Mouse (Mus musculus) midbrain, embryonic 13.5 days (tissue): ENCODE results near the gene Rgs16. TPM values are rescaled to one million over a fixed set of nuclear protein-coding genes. Genes with fewer than 3 reads are reported as not detected.
A peak's percentile ranks its signal among the peaks of the same experiment; 100 is the strongest.

Experiments used
- ATAC-seq: fragments of 200-750 bp; cut with Nextera tagmentation; 2 replicates; pipeline ENCODE4 v1.8.0; 2017; ENCODE audit warnings: mild to moderate bottlenecking, moderate TSS enrichment, moderate library complexity
- H3K27ac ChIP-seq: fragments of 300-500 bp; sonication (generic); 2 replicates; pipeline ENCODE4 v1.5.1; 2015; ENCODE audit warnings: inconsistent platforms, mild to moderate bottlenecking, moderate library complexity
- H3K27me3 ChIP-seq: fragments of 300-500 bp; sonication (generic); 2 replicates; pipeline ENCODE4 v1.6.1; 2015; ENCODE audit warnings: mild to moderate bottlenecking, inconsistent platforms
- H3K36me3 ChIP-seq: fragments of 300-500 bp; sonication (generic); 2 replicates; pipeline ENCODE4 v1.6.1; 2015; ENCODE audit warnings: mild to moderate bottlenecking, inconsistent platforms
- H3K4me1 ChIP-seq: fragments of 300-500 bp; sonication (generic); replicated peaks from 2 replicates; pipeline ENCODE4 v1.6.1; 2015; ENCODE audit warnings: inconsistent platforms
- H3K4me2 ChIP-seq: fragments of 300-500 bp; sonication (generic); replicated peaks from 2 replicates; pipeline ENCODE4 v1.6.1; 2015; ENCODE audit warnings: moderate library complexity, mild to moderate bottlenecking, inconsistent platforms
- H3K4me3 ChIP-seq: fragments of 300-500 bp; sonication (generic); replicated peaks from 2 replicates; pipeline ENCODE4 v1.5.1; 2015; ENCODE audit warnings: mild to moderate bottlenecking, inconsistent platforms
- H3K9ac ChIP-seq: fragments of 300-500 bp; sonication (generic); replicated peaks from 2 replicates; pipeline ENCODE4 v1.6.1; 2015; ENCODE audit warnings: mild to moderate bottlenecking, inconsistent platforms
- H3K9me3 ChIP-seq: fragments of 300-500 bp; sonication (generic); 2 replicates; pipeline ENCODE4 v1.6.1; 2016; ENCODE audit warnings: mild to moderate bottlenecking, inconsistent platforms
- WGBS: fragments of 180-500 bp; shearing (Covaris S2); methylation state at CpG from one replicate; pipeline ENCODE4 v1.1.7; 2015; 5-methylcytosine and 5-hydroxymethylcytosine counted together
- polyA plus RNA-seq: library from polyadenylated mRNA; unstranded; fragments of >200 nt; fragmentation: Nextera tagmentation; extraction: Ambion mirVana; gene quantifications from 2 replicates; pipeline ENCODE4 v1.2.1, GENCODE M21; 2015

The Rgs16 gene
- polyA plus RNA-seq, 1 experiment from 2014 or later = 34.6 TPM

DNA sequence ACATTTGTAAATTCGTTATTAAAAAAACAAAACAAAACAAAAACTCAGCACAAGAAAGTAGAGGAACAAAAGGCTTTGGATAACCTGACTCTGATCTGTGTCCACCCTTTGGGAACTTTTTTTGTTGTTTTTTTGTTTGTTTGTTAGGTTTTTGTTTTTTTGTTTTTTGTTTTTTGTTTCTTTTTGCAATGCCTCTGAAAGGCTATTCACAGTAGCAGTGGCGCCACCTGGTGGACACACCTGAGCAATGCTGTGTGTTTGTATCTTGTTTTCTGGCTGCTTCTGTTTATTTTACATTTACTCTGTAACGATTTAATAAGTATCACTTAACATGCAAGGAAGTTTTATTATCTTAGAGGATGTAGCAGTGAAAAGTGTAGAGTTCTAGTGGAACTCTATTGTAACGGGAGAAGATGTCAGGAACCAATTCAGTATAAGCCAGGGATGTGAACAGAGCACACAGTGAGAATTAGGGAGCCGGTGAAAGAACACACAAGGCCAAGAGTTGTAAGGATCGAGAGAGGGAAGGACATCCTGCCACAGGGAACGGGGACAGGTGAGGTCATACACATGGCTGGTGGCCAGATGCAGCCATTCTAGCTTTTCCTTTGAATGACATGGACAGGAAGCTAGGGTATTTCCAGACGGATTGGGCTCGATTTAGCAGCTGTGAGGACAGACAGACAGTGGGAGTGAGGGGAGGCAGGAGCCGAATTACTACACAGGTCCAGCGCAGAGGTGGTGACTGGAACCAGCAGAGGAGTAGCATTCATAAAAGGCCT, 2.4 kb downstream of the Rgs16 start:
- Histone ChIP-seq H3K27ac (no peak overlapping the region), H3K4me3 (peak overlapping the region; percentile 52), H3K9ac (peak overlapping the region; percentile 2), H3K36me3 (peaks cover 13% of the 10 kb centered on the region; the same call in 1 of the 2 replicates), H3K4me1 (peaks cover 70% of the 10 kb centered on the region), H3K27me3 (peaks cover 17% of the 10 kb centered on the region), H3K9me3 (no peaks in the 10 kb centered on the region), H3K4me2 (peak overlapping the region; percentile 78)
- ATAC-seq = no peak
- WGBS = 63% methylated on average over 11 of the region's 11 CpGs

DNA sequence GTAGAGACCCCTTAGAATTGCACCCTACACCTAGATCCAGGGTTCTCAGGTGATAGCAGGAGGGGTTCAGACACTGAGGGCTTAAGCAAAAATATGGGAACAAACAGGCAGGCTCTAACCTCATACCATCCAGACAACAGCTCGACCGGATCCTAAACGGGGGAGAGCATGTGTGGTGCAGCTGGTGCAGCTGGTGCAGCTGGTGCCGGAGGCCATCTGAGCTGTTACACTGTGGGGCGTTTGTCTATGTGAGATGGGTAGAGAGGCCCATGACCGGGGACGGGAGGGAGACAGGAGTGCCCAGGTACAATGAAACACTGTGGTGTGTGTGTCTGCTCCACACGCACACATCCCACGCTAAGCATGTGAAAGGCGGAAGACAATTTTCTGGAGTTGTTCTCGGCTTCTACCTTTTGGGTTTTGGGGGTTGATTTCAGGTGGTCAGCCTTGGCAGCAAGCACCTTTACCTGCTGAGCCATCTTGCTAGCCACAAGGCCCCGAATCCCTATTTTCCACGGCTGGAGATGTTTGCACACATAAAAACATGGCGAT, 6.0 kb downstream of the Rgs16 start:
- peak overlapping the region; percentile 33; the same call in 1 of the 2 replicates for H3K27ac ChIP-seq
- peaks cover 13% of the 10 kb centered on the region; the same call in 1 of the 2 replicates for H3K36me3 ChIP-seq
- no peak overlapping the region for H3K4me3 ChIP-seq
- 65% methylated on average over 14 of the region's 14 CpGs for WGBS
- peak overlapping the region; percentile 4; the same call in 1 of the 2 replicates for H3K9ac ChIP-seq
- peak; percentile 46; the same call in 1 of the 2 replicates for ATAC-seq
- H3K4me2 ChIP-seq = no peak overlapping the region
- no peaks in the 10 kb centered on the region for H3K27me3 ChIP-seq
- peaks cover 71% of the 10 kb centered on the region for H3K4me1 ChIP-seq
- no peaks in the 10 kb centered on the region for H3K9me3 ChIP-seq

DNA sequence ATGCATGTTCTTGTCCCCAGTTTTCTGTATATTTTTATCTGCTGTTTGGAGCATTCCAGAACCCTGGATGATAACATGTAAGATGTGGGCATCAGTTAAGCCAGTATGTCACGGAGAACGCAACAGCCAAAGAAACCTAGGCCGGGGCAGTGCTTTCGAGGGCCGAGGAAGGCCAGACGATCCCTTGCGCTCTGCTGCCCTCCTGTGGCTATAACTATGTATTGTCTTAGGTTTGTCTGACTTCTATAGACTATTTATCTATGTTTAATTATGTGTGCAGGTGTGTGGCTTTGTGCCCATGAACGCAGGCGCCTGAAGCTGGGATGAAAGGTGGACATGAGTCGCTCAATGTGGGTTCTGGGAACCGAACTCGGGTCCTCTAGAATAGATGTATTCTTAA, 6.6 kb downstream of the Rgs16 start:
- 3% methylated on average over 12 of the region's 12 CpGs for whole genome bisulfite sequencing
- Histone ChIP-seq H3K9me3 (no peaks in the 10 kb centered on the region), H3K27me3 (no peaks in the 10 kb centered on the region), H3K36me3 (peaks cover 13% of the 10 kb centered on the region; the same call in 1 of the 2 replicates), H3K4me3 (no peak overlapping the region), H3K4me1 (peaks cover 71% of the 10 kb centered on the region), H3K9ac (no peak overlapping the region), H3K4me2 (no peak overlapping the region), H3K27ac (no peak overlapping the region)
- ATAC-seq = 0 out of 2 replicates have a peak, but pooled peaks have one; percentile 7

DNA sequence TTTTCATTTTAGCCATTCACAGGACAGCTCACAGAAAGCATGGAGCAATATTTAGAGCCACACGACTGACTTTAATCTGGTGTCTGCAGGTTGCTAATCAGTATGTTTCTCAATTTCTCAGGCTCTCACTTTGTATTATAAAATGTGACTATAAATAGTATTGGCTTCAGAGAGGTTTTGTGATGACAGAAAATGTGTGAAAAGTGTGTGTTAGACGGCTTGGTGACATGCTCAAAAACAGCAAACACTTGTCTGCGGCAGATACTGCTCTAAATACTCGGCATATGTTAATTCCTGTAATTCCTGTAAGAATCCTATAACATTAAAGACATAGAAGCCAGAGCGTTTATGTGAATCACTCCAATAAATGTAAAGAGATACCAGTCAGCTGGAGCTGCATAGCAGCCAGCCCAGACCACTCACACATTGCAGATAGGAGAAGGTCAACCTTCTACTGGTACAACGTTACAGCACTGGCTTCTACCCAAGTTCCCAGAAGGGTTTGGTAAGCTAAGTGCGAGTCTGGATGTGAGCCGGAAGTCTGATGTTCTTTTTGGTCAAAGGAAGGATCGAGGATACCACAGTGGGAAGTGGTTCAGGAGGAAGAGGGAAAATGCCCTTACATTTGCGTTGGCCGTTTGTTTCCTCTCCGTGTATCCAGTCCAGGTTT, 7.8 kb downstream of the Rgs16 start:
- Histone ChIP-seq H3K9me3 (no peaks in the 10 kb centered on the region), H3K9ac (no peak overlapping the region), H3K4me2 (peak overlapping the region; percentile 59; the same call in 1 of the 2 replicates), H3K27me3 (no peaks in the 10 kb centered on the region), H3K4me3 (no peak overlapping the region), H3K36me3 (peaks cover 10% of the 10 kb centered on the region; the same call in 1 of the 2 replicates), H3K4me1 (peaks cover 71% of the 10 kb centered on the region), H3K27ac (no peak overlapping the region)
- no peak for ATAC-seq
- 75% methylated on average over 12 of the region's 12 CpGs for WGBS

DNA sequence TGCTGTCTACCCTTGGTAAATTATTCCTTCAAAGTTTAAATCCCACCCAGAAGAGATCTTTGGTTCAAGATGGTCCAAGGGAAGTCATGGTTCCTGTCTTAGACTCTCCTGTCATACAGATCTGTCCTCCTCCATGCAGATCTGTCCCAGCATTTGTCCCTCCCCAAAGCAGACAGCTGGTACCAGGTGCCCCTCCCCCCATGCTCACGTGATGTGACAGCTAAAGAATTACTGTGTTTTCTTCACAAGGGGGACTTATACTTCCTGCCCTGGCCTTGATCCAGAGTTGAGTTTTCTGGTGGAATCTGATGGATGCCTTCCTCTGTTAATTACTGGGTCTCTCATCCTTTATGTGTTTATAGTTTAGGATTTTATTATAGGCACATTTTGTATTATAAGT, 8.4 kb downstream of the Rgs16 start:
- ATAC-seq = peak; percentile 21; the same call in 1 of the 2 replicates
- Histone ChIP-seq H3K4me3 (peak overlapping the region; percentile 49; the same call in 1 of the 2 replicates), H3K4me2 (peak overlapping the region; percentile 59), H3K27me3 (no peaks in the 10 kb centered on the region), H3K36me3 (peaks cover 11% of the 10 kb centered on the region; the same call in 1 of the 2 replicates), H3K27ac (no peak overlapping the region; the same call in 1 of the 2 replicates), H3K9ac (0 out of 2 replicates have a peak overlapping the region, but pooled peaks have one; percentile 81), H3K4me1 (peaks cover 65% of the 10 kb centered on the region), H3K9me3 (no peaks in the 10 kb centered on the region)
- 8% methylated on average over 1 of the region's 1 CpGs for WGBS

DNA sequence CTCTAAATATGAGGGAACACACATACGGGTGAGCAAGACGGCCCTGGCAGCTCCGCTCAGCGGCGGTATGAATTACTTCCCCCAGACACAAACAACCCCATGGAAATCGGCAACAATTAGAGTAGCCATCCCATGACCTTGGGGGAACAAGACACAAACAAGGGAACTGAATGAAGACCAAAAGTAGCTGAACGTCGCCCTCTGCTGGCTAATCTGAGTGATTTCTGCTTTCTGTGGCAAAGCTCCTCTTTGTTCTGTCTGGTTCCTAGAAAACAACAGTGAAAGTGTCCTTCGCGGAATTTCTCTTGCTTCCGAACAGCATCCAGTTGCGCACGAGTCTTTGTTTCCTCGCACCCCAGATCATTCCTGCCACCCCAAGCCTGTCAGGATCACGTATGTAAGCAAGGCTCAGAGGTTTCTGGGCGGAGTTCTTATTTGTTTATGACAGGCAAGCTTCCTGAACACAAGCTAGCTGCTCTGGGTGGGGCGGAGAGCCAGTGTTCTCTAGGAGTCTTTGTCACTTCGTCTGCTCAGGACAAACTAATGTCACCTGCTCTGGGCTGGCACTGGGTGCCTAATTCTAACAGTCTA, 9.2 kb downstream of the Rgs16 start, which contains the start of gene Rnasel:
TSS of gene Rnasel (plus strand) at position 216 of the 591 bp plus-strand sequence.
- peak; percentile 73 for ATAC-seq
- Histone ChIP-seq H3K27ac (peak within 1 kb of the TSS; percentile 87), H3K9ac (peak within 1 kb of the TSS; percentile 81), H3K4me2 (peak within 1 kb of the TSS; percentile 59), H3K4me3 (peak within 1 kb of the TSS; percentile 49), H3K27me3 (no peaks in the 10 kb centered on the region), H3K4me1 (peaks cover 60% of the 10 kb centered on the region), H3K36me3 (peaks cover 12% of the 10 kb centered on the region), H3K9me3 (no peaks in the 10 kb centered on the region)
- 3% methylated on average over 18 of the region's 18 CpGs for WGBS

DNA sequence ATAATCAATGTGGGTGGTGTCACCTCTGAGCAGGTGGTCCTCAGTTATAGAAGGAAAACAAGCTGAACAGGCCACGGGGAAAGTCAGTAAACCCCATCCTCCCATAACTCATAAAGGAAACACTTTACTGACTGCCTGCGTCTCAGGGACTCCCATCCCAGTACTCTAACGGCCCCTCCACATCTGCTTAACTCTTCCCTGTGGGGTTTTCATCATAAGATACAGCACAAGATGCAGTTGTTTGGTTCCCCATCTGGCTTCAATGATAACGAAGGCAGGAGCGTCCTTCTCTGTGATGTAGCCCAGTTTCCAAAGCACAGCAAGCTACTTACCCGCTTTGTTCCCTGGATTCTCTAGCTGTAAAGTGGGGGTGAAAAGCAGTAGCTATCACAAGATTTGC, 9.9 kb downstream of the Rgs16 start:
- WGBS = 31% methylated on average over 6 of the region's 6 CpGs
- H3K36me3 ChIP-seq = peaks cover 19% of the 10 kb centered on the region
- peaks cover 53% of the 10 kb centered on the region for H3K4me1 ChIP-seq
- H3K9ac ChIP-seq = peak overlapping the region; percentile 81
- H3K4me3 ChIP-seq = peak overlapping the region; percentile 49
- ATAC-seq = no peak
- H3K27me3 ChIP-seq = no peaks in the 10 kb centered on the region
- H3K27ac ChIP-seq = peak overlapping the region; percentile 87
- peak overlapping the region; percentile 59 for H3K4me2 ChIP-seq
- no peaks in the 10 kb centered on the region for H3K9me3 ChIP-seq

DNA sequence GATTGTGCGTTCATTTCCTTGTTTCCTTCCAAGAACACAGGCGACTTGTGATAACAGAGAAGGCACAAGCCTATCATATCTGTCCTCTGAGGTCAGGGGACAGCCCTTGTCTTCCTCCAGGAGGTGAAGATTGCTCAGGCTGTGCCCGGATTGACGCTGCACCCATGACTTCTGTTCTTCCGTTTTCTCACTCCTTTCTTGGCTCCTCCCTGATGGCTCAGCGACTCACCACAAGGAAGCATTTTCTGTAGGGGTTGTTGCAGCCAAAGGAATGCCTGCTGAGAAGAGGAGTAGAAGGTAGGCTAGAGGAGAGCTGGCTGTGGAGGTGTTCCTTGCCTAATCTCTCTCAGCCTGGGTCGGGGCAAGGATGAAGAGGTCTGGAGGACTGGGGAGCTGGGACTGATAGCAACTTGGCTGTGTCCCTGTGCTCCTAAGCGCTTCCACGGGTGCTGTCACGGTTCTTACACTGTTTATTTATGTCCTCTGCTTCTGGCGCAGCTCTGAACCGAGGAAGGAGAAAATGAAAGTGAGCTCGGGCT, 11.7 kb downstream of the Rgs16 start:
- Histone ChIP-seq H3K4me2 (peak overlapping the region; percentile 40), H3K9ac (0 out of 2 replicates have a peak overlapping the region, but pooled peaks have one; percentile 14), H3K4me1 (peaks cover 48% of the 10 kb centered on the region), H3K36me3 (peaks cover 34% of the 10 kb centered on the region), H3K9me3 (no peaks in the 10 kb centered on the region), H3K4me3 (0 out of 2 replicates have a peak overlapping the region, but pooled peaks have one; percentile 3), H3K27ac (no peak overlapping the region), H3K27me3 (no peaks in the 10 kb centered on the region)
- 51% methylated on average over 13 of the region's 13 CpGs for WGBS
- ATAC-seq = no peak

DNA sequence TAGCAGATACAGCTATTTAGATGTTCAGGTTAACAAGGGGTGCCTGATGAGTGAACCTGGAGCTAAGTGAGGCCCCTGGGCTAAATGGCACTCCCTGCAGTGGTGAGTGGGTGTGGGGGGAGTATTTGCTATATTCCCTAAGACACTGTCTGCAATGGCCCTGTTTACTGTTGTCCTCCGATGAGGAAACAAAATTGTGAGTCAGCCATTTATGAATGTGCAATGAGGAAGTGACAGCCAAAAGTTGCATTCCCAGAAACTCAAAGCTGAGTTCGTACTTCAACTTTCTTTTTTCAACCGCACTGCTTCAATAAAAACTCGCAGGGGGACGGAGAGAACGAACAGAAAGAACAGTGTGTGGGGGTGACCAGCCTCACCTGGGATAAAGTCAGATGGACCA, 12.4 kb downstream of the Rgs16 start:
- 95% methylated on average over 6 of the region's 6 CpGs for WGBS
- Histone ChIP-seq H3K4me1 (peaks cover 48% of the 10 kb centered on the region), H3K9me3 (no peaks in the 10 kb centered on the region), H3K27ac (no peak overlapping the region), H3K36me3 (peaks cover 34% of the 10 kb centered on the region), H3K4me3 (no peak overlapping the region), H3K4me2 (peak overlapping the region; percentile 40; the same call in 1 of the 2 replicates), H3K9ac (no peak overlapping the region), H3K27me3 (no peaks in the 10 kb centered on the region)
- no peak for ATAC-seq

DNA sequence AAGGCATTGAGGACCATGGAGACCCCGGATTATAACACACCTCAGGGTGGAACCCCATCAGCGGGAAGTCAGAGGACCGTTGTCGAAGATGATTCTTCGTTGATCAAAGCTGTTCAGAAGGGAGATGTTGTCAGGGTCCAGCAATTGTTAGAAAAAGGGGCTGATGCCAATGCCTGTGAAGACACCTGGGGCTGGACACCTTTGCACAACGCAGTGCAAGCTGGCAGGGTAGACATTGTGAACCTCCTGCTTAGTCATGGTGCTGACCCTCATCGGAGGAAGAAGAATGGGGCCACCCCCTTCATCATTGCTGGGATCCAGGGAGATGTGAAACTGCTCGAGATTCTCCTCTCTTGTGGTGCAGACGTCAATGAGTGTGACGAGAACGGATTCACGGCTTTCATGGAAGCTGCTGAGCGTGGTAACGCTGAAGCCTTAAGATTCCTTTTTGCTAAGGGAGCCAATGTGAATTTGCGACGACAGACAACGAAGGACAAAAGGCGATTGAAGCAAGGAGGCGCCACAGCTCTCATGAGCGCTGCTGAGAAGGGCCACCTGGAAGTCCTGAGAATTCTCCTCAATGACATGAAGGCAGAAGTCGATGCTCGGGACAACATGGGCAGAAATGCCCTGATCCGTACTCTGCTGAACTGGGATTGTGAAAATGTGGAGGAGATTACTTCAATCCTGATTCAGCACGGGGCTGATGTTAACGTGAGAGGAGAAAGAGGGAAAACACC, 13.7 kb downstream of the Rgs16 start:
- H3K9me3 ChIP-seq = no peaks in the 10 kb centered on the region
- H3K27ac ChIP-seq = no peak overlapping the region
- no peaks in the 10 kb centered on the region for H3K27me3 ChIP-seq
- ATAC-seq = no peak
- H3K4me1 ChIP-seq = peaks cover 37% of the 10 kb centered on the region
- WGBS = 75% methylated on average over 25 of the region's 25 CpGs
- H3K4me2 ChIP-seq = no peak overlapping the region
- H3K4me3 ChIP-seq = no peak overlapping the region
- no peak overlapping the region for H3K9ac ChIP-seq
- peaks cover 46% of the 10 kb centered on the region for H3K36me3 ChIP-seq

DNA sequence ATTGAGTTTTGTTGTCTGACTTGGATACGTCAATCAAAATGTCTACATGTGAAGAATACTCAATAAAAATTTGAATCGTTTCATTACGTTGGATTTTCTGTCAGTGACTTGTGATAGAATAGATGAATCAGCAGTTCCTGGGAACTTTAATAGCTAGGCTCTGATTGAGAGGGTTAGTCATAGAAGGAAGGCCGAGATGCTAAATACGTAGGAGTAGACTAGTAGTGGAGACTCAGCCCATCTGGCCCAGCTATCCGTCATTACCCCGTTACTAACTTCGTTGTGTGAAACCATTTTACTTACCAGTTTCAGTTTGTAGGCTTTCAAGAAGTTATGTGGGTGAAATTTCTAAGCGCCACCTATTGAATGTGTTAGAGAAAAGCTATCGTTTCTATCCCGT, 24.0 kb downstream of the Rgs16 start:
- Histone ChIP-seq H3K4me2 (no peak overlapping the region), H3K4me1 (no peaks in the 10 kb centered on the region), H3K27me3 (no peaks in the 10 kb centered on the region), H3K27ac (no peak overlapping the region), H3K9me3 (no peaks in the 10 kb centered on the region), H3K4me3 (no peak overlapping the region), H3K36me3 (peaks cover 42% of the 10 kb centered on the region), H3K9ac (no peak overlapping the region)
- ATAC-seq = no peak
- WGBS = 92% methylated on average over 11 of the region's 11 CpGs
